Mouse (Mus musculus): ENCODE measurements around the gene Gm7980. TPM values are rescaled to one million over a fixed set of nuclear protein-coding genes. Genes with fewer than 3 reads are reported as not detected.
"Not testable (repeated sequence)": the region's sequence is repeated elsewhere in the genome, so short reads cannot be mapped to it uniquely, and the experiment has no call there.

Gene Gm7980
- total RNA-seq (2021): not detected

- intact Hi-C loops (cut with DNase I); DNase-seq: not testable (repeated sequence)
Measured at GRCm38 (mm10) chr14:41907190-41907589, at the start of gene Gm7980. Gm7980 (minus strand) TSS chr14:41907290.

GRCm38 (mm10) chr14:41943695-41944094 lies 36.6 kb upstream of the Gm7980 start, which contains the start of gene 1700024B05Rik:
1700024B05Rik (plus strand) TSS chr14:41943995.
- intact Hi-C loops (cut with DNase I); DNase-seq: not testable (repeated sequence)

GRCm38 (mm10) chr14:41924649-41925048 lies 17.6 kb upstream of the Gm7980 start, which contains the start of gene 1700049E17Rik1:
1700049E17Rik1 (plus strand) TSS chr14:41924949.
- intact Hi-C loops (cut with DNase I); DNase-seq: not testable (repeated sequence)

Other genes with a start within 250 kb of the Gm7980 start
- gene Gm8068, start 205.4 kb downstream of the Gm7980 start, total RNA-seq (2021): not detected
- gene Gm7929, start 156.7 kb downstream of the Gm7980 start, total RNA-seq (2021): not detected
- not detected for gene Gm47189, start 134.8 kb downstream of the Gm7980 start, total RNA-seq (2021)
- gene 1700049E17Rik1, start 17.7 kb upstream of the Gm7980 start, total RNA-seq (2021): not detected
- gene 1700024B05Rik, start 36.7 kb upstream of the Gm7980 start, total RNA-seq (2021): not detected
- not detected for gene Gm6401, start 60.6 kb upstream of the Gm7980 start, total RNA-seq (2021)
- gene Gm3543, start 76.0 kb upstream of the Gm7980 start, total RNA-seq (2021): not detected
- not detected for gene Gm7951, start 210.1 kb upstream of the Gm7980 start, total RNA-seq (2021)

Measured in heart, postnatal 10 days (tissue).